Mouse (Mus musculus): ENCODE data around the gene Inka1.

DNA sequence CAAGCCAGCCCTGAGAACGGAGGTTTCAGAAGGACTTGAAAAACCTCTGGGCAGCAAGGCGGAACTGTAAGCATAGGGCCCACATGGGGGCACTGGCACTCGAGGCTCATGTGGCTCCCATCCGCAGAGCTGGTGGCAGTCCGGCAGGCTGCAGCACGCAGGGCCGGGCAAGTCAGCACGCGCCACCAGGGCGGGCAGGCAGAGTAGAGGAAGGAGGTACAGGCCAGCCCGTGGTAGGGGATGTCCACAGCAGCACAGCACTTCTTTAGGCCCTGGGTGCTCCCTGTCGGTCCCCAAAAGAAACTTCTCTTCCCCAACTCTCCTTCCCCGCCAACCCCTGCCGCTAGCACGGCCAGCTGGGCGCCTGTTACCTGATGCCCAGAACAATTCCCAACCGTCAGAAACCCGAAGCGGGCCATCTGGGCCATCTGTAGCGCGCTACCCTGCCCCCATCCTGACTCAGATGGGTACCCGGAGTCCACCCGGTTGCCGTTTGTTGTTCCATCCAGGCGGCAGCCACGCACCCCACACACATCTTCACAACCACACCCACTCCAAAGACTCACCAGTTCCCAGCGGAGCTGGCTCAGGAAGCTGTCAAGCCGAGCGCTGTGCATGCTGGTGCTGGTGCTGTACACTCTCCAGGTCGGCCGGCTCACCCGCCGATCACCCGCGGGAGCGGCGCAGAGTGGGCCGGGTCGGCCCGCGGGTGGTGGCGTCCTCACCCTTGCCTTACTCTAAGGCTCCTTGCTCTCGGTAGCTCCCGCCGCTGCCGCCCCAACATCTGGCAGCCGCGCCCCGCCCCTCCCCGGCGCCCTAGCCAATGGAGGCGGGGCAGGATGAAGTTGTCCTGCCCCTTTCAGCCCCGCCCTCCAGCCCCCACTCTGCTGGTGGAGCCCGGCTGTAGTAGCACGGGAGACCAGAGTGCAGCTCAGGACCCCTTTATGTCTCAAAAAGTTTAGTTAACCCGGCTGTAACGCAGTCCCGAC, at the start of gene Inka1:
- TF ChIP-seq POLR2A (IDR thresholded peaks at IDR 0.05; ENCODE audit: borderline replicate concordance, low read depth, low read length) (no peak), CTCF (IDR thresholded peaks at IDR 0.05; ENCODE audit: low read depth, low read length) (no peak)
